In the genomic region with DNA sequence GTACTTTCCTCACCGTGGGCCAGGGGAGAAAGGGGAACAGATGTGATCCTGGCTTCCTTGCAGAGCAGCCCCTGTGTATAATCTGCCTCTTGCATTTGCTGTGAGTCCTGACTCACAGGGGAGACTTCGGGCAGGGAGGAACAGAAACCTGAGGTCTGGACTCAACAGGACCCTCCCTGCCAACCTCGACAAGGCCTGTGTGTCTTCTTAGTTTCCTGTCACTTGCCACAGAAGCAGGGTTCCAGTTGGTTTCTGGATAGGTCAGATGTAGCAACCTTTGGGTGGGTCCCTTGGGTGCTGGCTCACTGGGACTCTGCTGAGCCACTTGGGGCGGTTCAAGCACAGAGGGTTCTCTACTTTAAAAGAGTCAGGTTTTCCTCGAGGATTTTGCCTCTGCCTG, we compare ENCODE assay signal across 14 mouse cellular contexts.
A peak's percentile ranks its signal among the peaks of the same experiment; 100 is the strongest.
DNase-seq lines count a peak whose midpoint lies in the region; TF ChIP-seq lines count a peak whose summit lies in the region.
"Had no signal": no experiment of that assay in that cellular context is flagged by ENCODE, and none has a peak within 500 bp of the region (broad histone marks: within the 10 kb centered on the region; RNA-seq: fewer than 3 reads in every experiment).

No protein-coding gene starts in this region.

- H3K36me3 ChIP-seq in splenic B cell, adult 2 months (ENCODE audit: control insufficient read depth, insufficient read depth, low read length, poor library complexity, severe bottlenecking), result no peaks in the 10 kb centered on the region
- H3K36me3 ChIP-seq: neural tube, embryonic 15.5 days had no signal

- H3K27me3 ChIP-seq in splenic B cell, adult 2 months (ENCODE audit: control insufficient read depth, insufficient read depth, low read length, poor library complexity, severe bottlenecking), result no peaks in the 10 kb centered on the region
- H3K27me3 ChIP-seq: neural tube, embryonic 15.5 days had no signal

- no peak for TF ChIP-seq POLR2A in lung, adult 2 months (IDR thresholded peaks at IDR 0.05; ENCODE audit: borderline replicate concordance, extremely low read depth, low read depth, low read length)

- no peak for TF ChIP-seq CTCF in lung, adult 2 months (IDR thresholded peaks at IDR 0.05; ENCODE audit: insufficient read depth, low read length)

- WGBS in lung, adult 2 months, result 59% methylated on average over 5 of the region's 5 CpGs

- no peaks in the 10 kb centered on the region for H3K4me1 ChIP-seq in lung, adult 2 months (ENCODE audit: control insufficient read depth, insufficient read depth, low read length)
- H3K4me1 ChIP-seq: neural tube, embryonic 15.5 days had no signal

- peak; percentile 27 to 33 for DNase-seq in lung, adult 18-20 months
- no peak for DNase-seq in lung, adult 2 months
- peak; percentile 42 for DNase-seq in c-Kit-positive CD71-negative TER-119-negative erythroid progenitor cells, embryonic 14.5 days (ENCODE audit: low read depth)
- DNase-seq in lung, postnatal 4 days, result peak; percentile 36 to 48
- peak; percentile 33 for DNase-seq in splenic B cell, adult 2 months (ENCODE audit: low read depth, low spot score)
- no peak for DNase-seq in testis, postnatal 10 days (ENCODE audit: low spot score)
- DNase-seq in layer of hippocampus, postnatal 14 days (ENCODE audit: low spot score in 2 of 2), result no peak
- DNase-seq: adrenal gland, adult 8-10 months; cerebellum, adult 9-10 months; heart, adult 2 months; kidney, adult 18-20 months; kidney, postnatal 4 days; thymus, postnatal 25 days had no signal

- no peak overlapping the region for H3K4me3 ChIP-seq in lung, adult 2 months (replicated peaks; ENCODE audit: extremely low read depth, low read depth, low read length)
- H3K4me3 ChIP-seq: heart, adult 2 months; neural tube, embryonic 15.5 days had no signal

Comparison
In these comparisons a context has a peak if more than half of its experiments do, and no peak if none do; other contexts are left out.
1. DNase-seq: peak in lung, adult 18-20 months (2 of 2), c-Kit-positive CD71-negative TER-119-negative erythroid progenitor cells, embryonic 14.5 days (single experiment), lung, postnatal 4 days (2 of 2) and splenic B cell, adult 2 months (single experiment); none in lung, adult 2 months (single experiment), testis, postnatal 10 days (single experiment) and layer of hippocampus, postnatal 14 days (0 of 2).